Mouse (Mus musculus): Measurements from ENCODE around the gene Emx1.

GRCm38 (mm10) chr6:85189911-85190591 lies 2.8 kb downstream of the Emx1 start:
- TF ChIP-seq GATA1 (IDR thresholded peaks at IDR 0.05; ENCODE audit: borderline replicate concordance, low read length) = no peak
- no peak for TF ChIP-seq FLI1 (IDR thresholded peaks at IDR 0.05; ENCODE audit: low read length)
